Mouse (Mus musculus) stomach, postnatal 0 days (tissue): ENCODE data around the gene Far2. TPM values are rescaled to one million over a fixed set of nuclear protein-coding genes. Genes with fewer than 3 reads are reported as not detected.

Experiments used
- ATAC-seq: fragments of 200-750 bp; cut with Nextera tagmentation; 2 replicates; pipeline ENCODE4 v1.8.0; 2017; ENCODE audit not compliant: low FRiP score, low TSS enrichment
- DNase-seq: peaks from one replicate; pipeline ENCODE4 v3.0.0-alpha.2; 2016; ENCODE audit warnings: low spot score
- H3K27ac ChIP-seq: fragments of 300-500 bp; sonication (generic); replicated peaks from 2 replicates; pipeline ENCODE4 v1.5.1; 2014; ENCODE audit warnings: mild to moderate bottlenecking, control low read depth
- H3K27me3 ChIP-seq: fragments of 300-500 bp; sonication (generic); 2 replicates; pipeline ENCODE4 v1.6.1; 2014; ENCODE audit warnings: low read length; ENCODE audit not compliant: control insufficient read depth, insufficient read depth
- H3K36me3 ChIP-seq: fragments of 300-500 bp; sonication (generic); 2 replicates; pipeline ENCODE4 v1.6.1; 2014; ENCODE audit warnings: low read length, mixed read lengths; ENCODE audit not compliant: control insufficient read depth, insufficient read depth
- H3K4me1 ChIP-seq: fragments of 300-500 bp; sonication (generic); replicated peaks from 2 replicates; pipeline ENCODE4 v1.6.1; 2014; ENCODE audit warnings: antibody characterized with exemption; ENCODE audit not compliant: control insufficient read depth, insufficient read depth
- H3K4me2 ChIP-seq: fragments of 300-500 bp; sonication (generic); replicated peaks from 2 replicates; pipeline ENCODE4 v1.6.1; 2014; ENCODE audit warnings: low read depth, mild to moderate bottlenecking, control low read depth, moderate library complexity
- H3K4me3 ChIP-seq: fragments of 300-500 bp; sonication (generic); 2 replicates; pipeline ENCODE4 v1.5.1; 2014; ENCODE audit warnings: low read depth, low read length, control low read depth
- H3K9ac ChIP-seq: fragments of 300-500 bp; sonication (generic); 2 replicates; pipeline ENCODE4 v1.6.1; 2014; ENCODE audit warnings: mild to moderate bottlenecking, low read length, control low read depth, mixed read lengths
- H3K9me3 ChIP-seq: fragments of 300-500 bp; sonication (generic); 2 replicates; pipeline ENCODE4 v1.6.1; 2016; ENCODE audit warnings: low read length; ENCODE audit not compliant: control insufficient read depth
- CTCF ChIP-seq: IDR thresholded peaks from 2 replicates; pipeline ENCODE4 v1.5.1; 2016; ENCODE audit warnings: antibody characterized with exemption, low read depth, mild to moderate bottlenecking, moderate library complexity
- EP300 ChIP-seq: optimal IDR thresholded peaks from 2 replicates; pipeline ENCODE3; 2016; ENCODE audit warnings: antibody characterized with exemption
- WGBS: fragments of 180-500 bp; shearing (Covaris S2); extraction: QIAGEN DNeasy Blood & Tissue Kit; methylation state at CpG from one replicate; pipeline ENCODE4 v1.1.7; 2014; 5-methylcytosine and 5-hydroxymethylcytosine counted together
- polyA plus RNA-seq: library from polyadenylated mRNA; unstranded; fragments of >200 nt; fragmentation: Nextera tagmentation; extraction: Ambion mirVana; gene quantifications from 2 replicates; pipeline ENCODE4 v1.2.1, GENCODE M21; 2015

Far2 gene
- polyA plus RNA-seq, 1 experiment from 2014 or later = 30.8 TPM

DNA sequence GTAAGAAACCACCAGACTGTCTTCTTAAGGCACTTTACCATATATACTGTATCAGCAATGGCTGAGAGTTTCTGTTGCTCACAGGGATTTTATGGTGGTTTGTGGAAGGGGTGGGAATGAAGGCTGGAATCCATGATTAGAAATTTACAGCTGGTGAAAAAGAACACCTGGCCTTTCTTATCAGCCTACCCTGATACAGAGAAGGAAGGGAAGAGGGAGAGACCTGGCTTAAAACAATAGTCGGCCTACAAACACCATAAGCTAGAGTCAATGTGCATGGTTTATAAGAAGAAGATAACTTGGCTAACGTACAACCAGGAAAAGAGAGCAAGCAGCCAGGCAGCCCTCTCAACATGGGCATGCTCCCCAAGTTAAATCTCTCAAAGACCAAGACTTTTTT lies 37.3 kb downstream of the Far2 start:
- Histone ChIP-seq H3K36me3 (no peaks in the 10 kb centered on the region), H3K4me1 (no peaks in the 10 kb centered on the region), H3K9ac (no peak overlapping the region), H3K27me3 (no peaks in the 10 kb centered on the region), H3K27ac (no peak overlapping the region), H3K4me3 (no peak overlapping the region), H3K4me2 (no peak overlapping the region), H3K9me3 (no peaks in the 10 kb centered on the region)
- TF ChIP-seq EP300 (no peak), CTCF (no peak)
- ATAC-seq (no peak), DNase-seq (no peak)
- WGBS = 47% methylated on average over 2 of the region's 2 CpGs

DNA sequence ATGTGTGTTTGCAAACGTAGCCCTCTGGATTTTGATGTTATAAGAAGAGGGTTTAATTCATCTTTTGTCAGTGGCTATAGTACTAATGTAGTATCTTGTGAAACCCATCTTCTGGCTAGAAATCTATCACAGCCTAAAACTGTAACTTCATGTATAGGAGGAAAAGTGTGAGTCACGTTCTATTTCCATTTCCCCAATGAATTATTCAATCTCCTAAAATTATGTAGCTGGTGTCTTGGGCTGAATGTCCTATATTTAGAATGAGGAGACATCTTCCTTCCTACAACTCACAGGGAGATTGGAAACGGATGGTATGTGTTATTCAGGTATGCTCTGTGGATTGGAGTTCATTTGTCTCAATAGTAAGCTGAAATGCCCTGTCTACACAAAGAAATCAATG lies 50.0 kb downstream of the Far2 start:
- 63% methylated on average over 3 of the region's 3 CpGs for WGBS
- Histone ChIP-seq H3K36me3 (no peaks in the 10 kb centered on the region), H3K27ac (no peak overlapping the region), H3K4me2 (no peak overlapping the region), H3K27me3 (no peaks in the 10 kb centered on the region), H3K4me3 (no peak overlapping the region), H3K9ac (no peak overlapping the region), H3K9me3 (no peaks in the 10 kb centered on the region), H3K4me1 (no peaks in the 10 kb centered on the region)
- TF ChIP-seq CTCF (no peak), EP300 (no peak)
- ATAC-seq (no peak), DNase-seq (no peak)

GRCm38 (mm10) chr6:148101977-148102376 lies 54.9 kb downstream of the Far2 start:
- Histone ChIP-seq H3K4me1 (no peaks in the 10 kb centered on the region), H3K4me2 (no peak overlapping the region), H3K27me3 (no peaks in the 10 kb centered on the region), H3K27ac (no peak overlapping the region), H3K36me3 (no peaks in the 10 kb centered on the region), H3K9ac (no peak overlapping the region), H3K9me3 (no peaks in the 10 kb centered on the region), H3K4me3 (no peak overlapping the region)
- ATAC-seq (no peak), DNase-seq (no peak)
- WGBS = 57% methylated on average over 3 of the region's 3 CpGs
- TF ChIP-seq CTCF (no peak), EP300 (no peak)

- H3K9ac ChIP-seq = no peak overlapping the region
- TF ChIP-seq EP300 (no peak), CTCF (no peak)
- no peak for DNase-seq
- H3K4me2 ChIP-seq = no peak overlapping the region
- H3K4me3 ChIP-seq = no peak overlapping the region
- no peak overlapping the region for H3K27ac ChIP-seq
- H3K27me3 ChIP-seq = no peaks in the 10 kb centered on the region
- H3K9me3 ChIP-seq = no peaks in the 10 kb centered on the region
- WGBS = 81% methylated on average over 1 of the region's 1 CpGs
- no peaks in the 10 kb centered on the region for H3K36me3 ChIP-seq
- H3K4me1 ChIP-seq = no peaks in the 10 kb centered on the region
- no peak for ATAC-seq
Observed at GRCm38 (mm10) chr6:148102434-148102833, 55.4 kb downstream of the Far2 start.

DNA sequence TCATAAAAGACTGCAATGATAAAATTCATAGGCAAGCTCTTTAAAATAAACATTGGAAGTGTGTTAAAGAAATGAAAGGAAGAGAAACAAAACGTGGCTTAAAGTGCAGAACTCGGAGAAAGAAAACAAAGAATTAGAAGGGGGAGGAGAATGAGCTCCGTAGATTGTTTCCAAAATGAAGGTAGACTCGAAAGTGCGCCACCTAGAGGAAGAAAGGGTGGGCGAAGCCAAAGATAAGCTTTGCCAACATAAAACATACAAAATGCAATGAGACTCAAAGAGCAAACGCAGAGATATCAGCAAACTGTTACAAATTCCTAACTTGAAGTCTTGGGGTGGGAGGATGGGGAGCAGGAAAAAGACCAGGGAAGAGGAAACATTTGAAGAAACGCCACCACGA lies 57.2 kb downstream of the Far2 start:
- H3K9ac ChIP-seq = no peak overlapping the region
- no peak overlapping the region for H3K27ac ChIP-seq
- DNase-seq = peak; percentile 39
- H3K4me1 ChIP-seq = no peaks in the 10 kb centered on the region
- H3K36me3 ChIP-seq = no peaks in the 10 kb centered on the region
- TF ChIP-seq CTCF (peak; percentile 65), EP300 (no peak)
- H3K4me2 ChIP-seq = no peak overlapping the region
- no peaks in the 10 kb centered on the region for H3K27me3 ChIP-seq
- no peak for ATAC-seq
- 35% methylated on average over 9 of the region's 9 CpGs for WGBS
- no peaks in the 10 kb centered on the region for H3K9me3 ChIP-seq
- no peak overlapping the region for H3K4me3 ChIP-seq

GRCm38 (mm10) chr6:148105722-148106268 lies 58.7 kb downstream of the Far2 start:
- H3K4me2 ChIP-seq = no peak overlapping the region
- H3K4me1 ChIP-seq = no peaks in the 10 kb centered on the region
- H3K4me3 ChIP-seq = no peak overlapping the region
- no peaks in the 10 kb centered on the region for H3K36me3 ChIP-seq
- DNase-seq = no peak
- no peaks in the 10 kb centered on the region for H3K9me3 ChIP-seq
- no peak overlapping the region for H3K27ac ChIP-seq
- no peak for ATAC-seq
- H3K9ac ChIP-seq = no peak overlapping the region
- H3K27me3 ChIP-seq = no peaks in the 10 kb centered on the region
- no peak for TF ChIP-seq CTCF
- no peak for TF ChIP-seq EP300
- WGBS = 75% methylated on average over 9 of the region's 9 CpGs
